Mouse (Mus musculus) adrenal gland, adult 2 months (tissue): ENCODE measurements around the gene Ass1. TPM values are rescaled to one million over a fixed set of nuclear protein-coding genes. Genes with fewer than 3 reads are reported as not detected.
"Not testable (repeated sequence)": the region's sequence is repeated elsewhere in the genome, so short reads cannot be mapped to it uniquely, and the experiment has no call there.

ENCODE experiments used
- DNase-seq: peaks from one replicate; pipeline ENCODE4 v3.0.0; 2021
- polyA plus RNA-seq: library from polyadenylated mRNA; depleted of rRNA; stranded (reverse); fragments of >200 nt; gene quantifications from 2 replicates; pipeline ENCODE4 v1.2.3, GENCODE M21; 2012; rRNA removed
- total RNA-seq, 2 experiments: library from RNA; stranded (reverse); gene quantifications; 2 replicates each; pipeline ENCODE4 v1.2.3; 2021

Gene Ass1
- total and polyA plus RNA-seq, 3 experiments = 3.9 to 31.6 (median 24.4) TPM

DNA sequence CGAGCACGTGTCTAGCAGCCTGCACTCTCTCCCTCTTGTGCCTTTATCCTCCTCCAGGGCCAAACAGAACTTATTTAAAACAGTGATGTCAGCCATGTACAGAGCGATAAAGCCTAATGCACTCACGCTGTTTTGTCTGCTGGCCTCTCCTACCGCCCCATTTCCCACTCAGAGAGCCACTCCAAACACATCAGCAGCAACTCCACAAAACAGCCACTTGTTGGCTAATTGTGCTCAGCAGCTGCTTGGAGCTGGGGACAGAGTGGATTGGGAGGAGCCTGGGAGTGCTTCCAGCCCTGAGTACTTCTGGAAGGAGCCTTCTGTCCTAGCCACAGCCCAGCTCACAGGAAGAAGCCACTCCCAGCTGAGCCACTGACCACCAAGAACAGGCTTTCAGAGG lies 67.0 kb downstream of the Ass1 start:
- no peak for DNase-seq

DNA sequence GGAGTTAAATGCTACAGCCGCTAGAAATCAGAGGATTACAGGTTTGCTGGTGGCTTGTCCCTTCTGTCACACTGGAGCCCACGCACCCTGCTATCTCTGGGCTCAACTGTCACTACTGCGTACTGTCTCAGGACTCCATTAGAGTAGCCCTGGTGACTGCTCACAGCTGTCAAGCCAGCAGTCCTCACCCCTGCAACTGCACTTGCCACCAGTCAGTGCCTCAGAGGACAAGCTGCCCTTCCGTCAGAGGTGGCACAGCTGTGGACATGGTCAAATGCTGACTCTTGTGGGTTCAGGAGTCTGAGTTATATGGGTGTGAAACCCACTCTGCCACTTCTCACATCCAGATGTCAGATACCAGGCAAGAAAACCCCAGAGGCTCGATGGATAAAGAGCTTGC lies 68.7 kb downstream of the Ass1 start:
- DNase-seq = no peak

DNA sequence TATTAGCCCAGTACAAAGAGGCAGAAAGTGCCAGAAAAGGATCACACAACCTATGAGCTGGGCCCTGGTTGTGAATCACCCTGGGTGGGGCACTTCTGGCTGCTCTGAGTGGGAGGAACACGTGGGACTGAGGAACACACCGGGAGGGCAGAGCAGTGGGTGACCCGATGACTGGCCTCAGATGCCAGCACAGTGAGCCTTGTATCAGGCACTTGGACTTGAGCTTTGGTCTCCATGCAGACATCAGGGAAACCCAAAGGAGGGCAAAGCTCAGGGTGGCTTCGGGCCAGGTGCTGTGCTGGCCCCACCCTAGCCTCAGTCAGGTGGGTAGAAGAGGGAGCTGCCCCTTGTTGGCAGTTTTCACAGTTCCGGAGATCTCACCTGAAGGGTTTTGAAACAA lies 71.6 kb downstream of the Ass1 start:
- DNase-seq = no peak

DNA sequence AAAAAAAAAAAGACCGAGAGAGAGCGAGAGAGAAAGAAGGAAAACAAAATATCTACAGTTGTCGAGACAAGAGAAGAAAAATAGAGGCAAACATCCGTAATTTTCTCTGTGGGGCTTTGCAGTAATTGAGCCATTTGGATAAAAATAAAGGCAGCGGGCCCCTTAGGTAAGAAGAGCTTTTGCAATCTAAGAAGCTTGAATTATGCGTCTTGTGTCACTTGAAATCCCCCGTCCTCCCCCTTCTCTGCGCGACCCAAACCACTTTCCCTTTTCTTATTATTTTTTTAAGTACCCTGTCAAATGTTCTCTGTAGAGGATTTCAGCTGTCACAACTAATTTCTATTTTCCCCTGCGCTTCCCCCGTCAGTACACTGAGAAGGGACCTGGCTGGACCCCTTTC lies 77.7 kb downstream of the Ass1 start:
- no peak for DNase-seq

DNA sequence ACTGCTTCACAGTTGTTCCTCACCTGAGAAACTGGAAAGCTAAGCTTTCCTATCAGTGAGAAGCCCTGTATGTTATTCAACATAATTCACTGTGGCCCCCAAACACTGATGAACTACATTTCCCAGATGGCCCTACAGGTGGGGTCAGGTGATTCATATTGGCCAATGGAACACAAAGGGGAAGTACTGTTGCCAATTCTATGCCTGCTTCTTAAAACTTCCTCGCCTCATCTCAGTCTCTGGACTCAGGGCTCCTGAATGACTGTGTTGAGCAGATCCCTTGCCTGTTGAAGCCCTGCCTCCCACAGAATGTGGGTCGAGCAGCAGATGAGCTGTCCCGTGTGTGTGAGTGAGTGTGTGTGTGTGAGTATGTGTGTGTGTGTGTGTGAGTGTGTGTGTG lies 80.5 kb downstream of the Ass1 start:
- no peak for DNase-seq

DNA sequence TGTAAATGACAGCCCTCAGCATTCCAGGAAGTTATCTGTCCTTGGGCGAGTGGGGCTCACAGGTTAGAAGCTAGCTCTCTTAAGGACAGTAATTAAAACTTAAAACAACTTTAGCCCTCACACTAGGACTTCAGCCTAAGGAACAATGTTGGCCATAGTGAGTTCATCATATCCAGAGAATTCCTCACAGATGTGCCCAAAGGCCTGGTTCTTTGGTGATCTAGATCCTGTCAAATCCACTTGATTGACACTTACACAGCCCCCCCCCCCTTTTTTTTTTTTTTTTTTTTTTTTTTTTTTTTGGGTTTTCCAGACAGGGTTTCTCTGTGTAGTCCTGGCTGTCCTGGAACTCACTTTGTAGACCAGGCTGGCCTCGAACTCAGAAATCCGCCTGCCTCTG lies 81.3 kb downstream of the Ass1 start:
- DNase-seq = not testable (repeated sequence)

DNA sequence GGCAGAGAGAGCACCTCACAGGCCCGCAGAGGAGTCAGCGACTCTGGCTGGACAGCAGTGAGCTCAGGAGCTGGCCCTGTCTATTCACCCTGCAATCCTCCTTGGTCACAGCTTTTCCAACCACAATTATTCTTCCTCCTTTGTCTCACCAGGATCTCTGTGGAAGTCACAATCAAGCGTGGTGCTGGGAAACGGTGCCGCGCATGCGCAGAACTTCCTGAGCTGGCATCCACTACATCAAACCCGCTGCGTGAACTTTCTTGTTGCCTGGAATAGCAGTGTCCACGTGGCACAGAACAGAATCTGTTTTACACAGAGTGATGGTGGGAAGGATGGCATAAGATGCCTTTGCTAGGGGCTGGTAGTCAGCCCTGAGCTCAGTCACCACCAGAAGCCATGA lies 82.0 kb downstream of the Ass1 start:
- DNase-seq = no peak

DNA sequence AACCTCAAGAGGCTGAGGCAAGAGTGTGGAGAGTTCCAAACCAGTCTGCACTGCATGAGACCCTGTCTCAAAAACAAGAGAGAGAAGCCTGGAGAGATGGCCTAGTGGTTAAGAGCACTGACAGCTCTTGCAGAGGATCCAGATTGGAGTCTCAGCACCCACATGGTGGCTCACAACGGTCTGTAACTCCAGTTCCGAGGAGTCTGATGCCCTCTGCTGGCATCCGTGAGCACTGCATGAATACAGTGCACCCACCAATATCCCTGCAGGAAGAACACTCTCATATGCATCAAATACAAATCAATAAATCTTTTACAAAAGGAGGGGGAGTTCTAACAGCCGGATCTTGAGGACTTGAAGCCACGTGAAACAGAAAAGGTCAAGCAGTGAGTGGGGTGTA lies 84.6 kb downstream of the Ass1 start:
- DNase-seq = no peak

Other genes starting within 250 kb of the Ass1 start
- 10 to 100 TPM in 1 of 2 experiments, 1 to 10 TPM in 1; 3.0 to 12.8 TPM for gene Ncs1, start 224.4 kb upstream of the Ass1 start, total RNA-seq
- gene Ncs1, start 224.4 kb upstream of the Ass1 start, polyA plus RNA-seq = 2.9 and 3.9 TPM in 2 replicates
- gene Hmcn2, start 155.8 kb upstream of the Ass1 start, total RNA-seq = under 1 TPM; 0.93 to 0.95 TPM
- gene Hmcn2, start 155.8 kb upstream of the Ass1 start, polyA plus RNA-seq = 8.3 and 9.4 TPM in 2 replicates
- 10 to 100 TPM; 43.9 to 55.6 TPM for gene Fubp3, start 102.4 kb downstream of the Ass1 start, total RNA-seq
- gene Fubp3, start 102.4 kb downstream of the Ass1 start, polyA plus RNA-seq = 46.0 and 67.3 TPM in 2 replicates
- not detected for gene Prdm12, start 169.8 kb downstream of the Ass1 start, total RNA-seq
- gene Prdm12, start 169.8 kb downstream of the Ass1 start, polyA plus RNA-seq = 0.09 TPM in 1 of 2 replicates, not detected in the other
- 10 to 100 TPM; 20.7 to 23.8 TPM for gene Exosc2, start 200.5 kb downstream of the Ass1 start, total RNA-seq
- 4.7 and 5.4 TPM in 2 replicates for gene Exosc2, start 200.5 kb downstream of the Ass1 start, polyA plus RNA-seq
- gene Abl1, start 218.2 kb downstream of the Ass1 start, total RNA-seq = 10 to 100 TPM; 57.0 to 62.7 TPM
- 56.0 and 63.5 TPM in 2 replicates for gene Abl1, start 218.2 kb downstream of the Ass1 start, polyA plus RNA-seq